10 mouse cellular contexts compared by ENCODE assay signal in genomic region chr8:26808111-26808651, GRCm38 (mm10).
DNase-seq lines count a peak whose midpoint lies in the region; ATAC-seq lines count a peak whose summit lies in the region.
"Had no signal": no experiment of that assay in that cellular context is flagged by ENCODE, and none has a peak within 500 bp of the region (broad histone marks: within the 10 kb centered on the region; RNA-seq: fewer than 3 reads in every experiment).

No protein-coding gene starts in this region.

- DNase-seq in hindbrain, embryonic 10.5 days (ENCODE audit: low spot score): peak; percentile 53
- peak; percentile 90 for DNase-seq in adipocyte (ENCODE audit: low spot score)
- DNase-seq in embryo, embryonic 11 days: peak; percentile 61
- DNase-seq in thymus, postnatal 14 days: no peak
- no peak for DNase-seq in spleen, postnatal 10 days (ENCODE audit: low spot score in 2 of 2)

- H3K9me3 ChIP-seq in hindbrain, embryonic 10.5 days: no peaks in the 10 kb centered on the region
- no peaks in the 10 kb centered on the region for H3K9me3 ChIP-seq in hindbrain, embryonic 16.5 days (ENCODE audit: control insufficient read depth, low read length)
- no peaks in the 10 kb centered on the region for H3K9me3 ChIP-seq in intestine, embryonic 16.5 days (ENCODE audit: control insufficient read depth, low read length)
- H3K9me3 ChIP-seq: forebrain, embryonic 15.5 days had no signal

- H3K4me2 ChIP-seq in hindbrain, embryonic 16.5 days (ENCODE audit: low read length): no peak overlapping the region
- H3K4me2 ChIP-seq in intestine, embryonic 16.5 days (ENCODE audit: low read depth, low read length): no peak overlapping the region
- H3K4me2 ChIP-seq: forebrain, embryonic 15.5 days had no signal

- H3K4me1 ChIP-seq in hindbrain, embryonic 10.5 days (replicated peaks): peaks cover 73% of the 10 kb centered on the region
- H3K4me1 ChIP-seq in hindbrain, embryonic 16.5 days (ENCODE audit: control insufficient read depth, insufficient read depth, low read depth, low read length): peaks cover 11% of the 10 kb centered on the region
- peaks cover 16% of the 10 kb centered on the region for H3K4me1 ChIP-seq in intestine, embryonic 16.5 days (ENCODE audit: control insufficient read depth, insufficient read depth, low read length)

- no peak overlapping the region for H3K9ac ChIP-seq in hindbrain, embryonic 16.5 days (ENCODE audit: low read depth, low read length)
- no peak overlapping the region for H3K9ac ChIP-seq in intestine, embryonic 16.5 days (ENCODE audit: low read depth, low read length)
- H3K9ac ChIP-seq: forebrain, embryonic 15.5 days had no signal

- no peak for ATAC-seq in hindbrain, embryonic 16.5 days
- peak; percentile 27 to 61; a peak in 1 of 4 replicates for ATAC-seq in hematopoietic stem cell, adult 5-6 weeks (replicated peaks in 1 of 2; ENCODE audit: insufficient read depth in 1 of 2, low FRiP score in 2 of 2, low TSS enrichment in 1 of 2, low read depth in 1 of 2, poor library complexity in 2 of 2, severe bottlenecking in 2 of 2)
- ATAC-seq in intestine, embryonic 16.5 days: no peak
- ATAC-seq: forebrain, embryonic 15.5 days; Patski had no signal

- H3K36me3 ChIP-seq in hindbrain, embryonic 10.5 days: no peaks in the 10 kb centered on the region
- H3K36me3 ChIP-seq in hindbrain, embryonic 16.5 days (ENCODE audit: control insufficient read depth, insufficient read depth, low read length): no peaks in the 10 kb centered on the region
- H3K36me3 ChIP-seq in intestine, embryonic 16.5 days (ENCODE audit: control insufficient read depth, insufficient read depth, low read length): no peaks in the 10 kb centered on the region
- H3K36me3 ChIP-seq: forebrain, embryonic 15.5 days had no signal

- 11% methylated on average over 11 of the region's 11 CpGs for WGBS in hindbrain, embryonic 10.5 days
- WGBS in hindbrain, embryonic 16.5 days: 15% methylated on average over 11 of the region's 11 CpGs
- WGBS in intestine, embryonic 16.5 days: 32% methylated on average over 11 of the region's 11 CpGs

- peak overlapping the region; percentile 23; the same call in 1 of the 2 replicates for H3K4me3 ChIP-seq in hindbrain, embryonic 10.5 days
- no peak overlapping the region for H3K4me3 ChIP-seq in hindbrain, embryonic 16.5 days (ENCODE audit: low read length)
- H3K4me3 ChIP-seq in intestine, embryonic 16.5 days (ENCODE audit: low read length): no peak overlapping the region
- H3K4me3 ChIP-seq: forebrain, embryonic 15.5 days had no signal

- peak overlapping the region; percentile 25 for H3K27ac ChIP-seq in hindbrain, embryonic 10.5 days
- H3K27ac ChIP-seq in hindbrain, embryonic 16.5 days (ENCODE audit: low read depth, low read length): no peak overlapping the region
- H3K27ac ChIP-seq in intestine, embryonic 16.5 days (ENCODE audit: low read length): no peak overlapping the region
- H3K27ac ChIP-seq: forebrain, embryonic 15.5 days had no signal

- H3K27me3 ChIP-seq in hindbrain, embryonic 10.5 days (ENCODE audit: insufficient read depth, poor library complexity, severe bottlenecking): peaks cover 34% of the 10 kb centered on the region
- H3K27me3 ChIP-seq in hindbrain, embryonic 16.5 days (replicated peaks; ENCODE audit: control insufficient read depth, insufficient read depth, low read length): no peaks in the 10 kb centered on the region
- no peaks in the 10 kb centered on the region for H3K27me3 ChIP-seq in intestine, embryonic 16.5 days (replicated peaks; ENCODE audit: control insufficient read depth, insufficient read depth, low read length)
- H3K27me3 ChIP-seq: forebrain, embryonic 15.5 days; Patski had no signal

Comparison
In these comparisons a context has a peak if more than half of its experiments do, and no peak if none do; other contexts are left out.
1. DNase-seq: peak in hindbrain, embryonic 10.5 days (single experiment), adipocyte (single experiment) and embryo, embryonic 11 days (single experiment); none in thymus, postnatal 14 days (single experiment) and spleen, postnatal 10 days (0 of 2).
2. ATAC-seq: peak in hematopoietic stem cell, adult 5-6 weeks (2 of 2); none in hindbrain, embryonic 16.5 days (single experiment) and intestine, embryonic 16.5 days (single experiment).